ENCODE assay signal across 9 mouse cellular contexts in the genomic region with DNA sequence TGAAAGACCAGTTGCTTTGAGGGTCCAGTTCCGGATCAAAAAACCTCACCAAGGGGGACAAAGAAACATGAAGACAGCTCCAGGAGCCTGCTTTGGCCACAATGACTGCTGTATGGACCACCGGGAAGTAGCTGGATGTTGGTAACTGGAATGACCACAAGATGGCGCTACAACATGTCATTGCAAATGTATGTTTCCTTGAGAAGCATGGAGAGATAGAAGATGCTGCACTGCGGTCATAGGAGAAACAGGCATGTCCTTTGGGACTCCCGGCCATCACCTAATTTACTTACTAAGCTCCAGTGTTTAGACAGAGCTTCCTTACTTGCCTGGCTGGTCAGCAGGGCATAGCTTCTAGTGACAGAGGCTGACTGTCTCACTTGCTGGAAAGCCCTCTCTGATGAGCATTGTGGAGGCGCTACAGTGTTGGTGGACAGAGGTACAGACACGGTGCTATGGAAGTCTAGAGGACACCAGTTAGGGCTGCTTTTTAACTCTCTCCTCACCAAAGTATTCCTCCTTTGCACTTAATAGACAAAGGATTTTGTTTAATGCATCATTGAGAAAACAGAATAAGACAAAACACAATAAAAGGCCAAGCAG.
DNase-seq lines count a peak whose midpoint lies in the region; ATAC-seq lines count a peak whose summit lies in the region.
"Had no signal": no experiment of that assay in that cellular context is flagged by ENCODE, and none has a peak within 500 bp of the region (broad histone marks: within the 10 kb centered on the region; RNA-seq: fewer than 3 reads in every experiment).

No protein-coding gene starts in this region.

- no peaks in the 10 kb centered on the region for H3K27me3 ChIP-seq in kidney, embryonic 15.5 days
- no peaks in the 10 kb centered on the region for H3K27me3 ChIP-seq in liver, embryonic 13.5 days
- H3K27me3 ChIP-seq in neural tube, embryonic 14.5 days (ENCODE audit: control insufficient read depth, insufficient read depth, low read length): no peaks in the 10 kb centered on the region
- H3K27me3 ChIP-seq: embryonic facial prominence, embryonic 12.5 days had no signal

- WGBS in kidney, embryonic 15.5 days: 16% methylated on average over 7 of the region's 7 CpGs
- 22% methylated on average over 7 of the region's 7 CpGs for WGBS in liver, embryonic 13.5 days (ENCODE audit: insufficient replicate concordance)
- 14% methylated on average over 7 of the region's 7 CpGs for WGBS in neural tube, embryonic 14.5 days

- no peak overlapping the region for H3K27ac ChIP-seq in kidney, embryonic 15.5 days
- no peak overlapping the region for H3K27ac ChIP-seq in liver, embryonic 13.5 days
- H3K27ac ChIP-seq in neural tube, embryonic 14.5 days (ENCODE audit: low read depth, low read length): no peak overlapping the region
- H3K27ac ChIP-seq: embryonic facial prominence, embryonic 12.5 days had no signal

- H3K4me3 ChIP-seq in kidney, embryonic 15.5 days (replicated peaks): no peak overlapping the region
- no peak overlapping the region for H3K4me3 ChIP-seq in liver, embryonic 13.5 days (replicated peaks)
- H3K4me3 ChIP-seq in neural tube, embryonic 14.5 days (ENCODE audit: low read depth, low read length): no peak overlapping the region
- H3K4me3 ChIP-seq: embryonic facial prominence, embryonic 12.5 days had no signal

- H3K4me2 ChIP-seq in kidney, embryonic 15.5 days: no peak overlapping the region
- H3K4me2 ChIP-seq in liver, embryonic 13.5 days: no peak overlapping the region
- H3K4me2 ChIP-seq in neural tube, embryonic 14.5 days (ENCODE audit: low read depth, low read length): no peak overlapping the region
- H3K4me2 ChIP-seq: embryonic facial prominence, embryonic 12.5 days had no signal

- no peaks in the 10 kb centered on the region for H3K4me1 ChIP-seq in kidney, embryonic 15.5 days
- H3K4me1 ChIP-seq in liver, embryonic 13.5 days (replicated peaks): no peaks in the 10 kb centered on the region
- no peaks in the 10 kb centered on the region for H3K4me1 ChIP-seq in neural tube, embryonic 14.5 days (ENCODE audit: control insufficient read depth, insufficient read depth, low read length)
- H3K4me1 ChIP-seq: embryonic facial prominence, embryonic 12.5 days had no signal

- peak; percentile 77 for ATAC-seq in granulocyte monocyte progenitor cell, adult 5-6 weeks (replicated peaks; ENCODE audit: poor library complexity, severe bottlenecking)
- ATAC-seq in kidney, embryonic 15.5 days (replicated peaks; ENCODE audit: low FRiP score): peak; percentile 52; the same call in 1 of the 2 replicates
- ATAC-seq in liver, embryonic 13.5 days (ENCODE audit: low read depth): no peak
- peak; percentile 80 for ATAC-seq in neural tube, embryonic 14.5 days (ENCODE audit: low read depth)

- DNase-seq in 416B (ENCODE audit: low read depth): peak; percentile 40
- peak; percentile 54 for DNase-seq in adrenal gland, adult 2 months
- peak; percentile 88 for DNase-seq in embryo, embryonic 11 days
- DNase-seq in liver, embryonic 13.5 days: peak; percentile 23
- DNase-seq in thymus, adult 18-20 months: peak; percentile 7 to 22

- H3K9ac ChIP-seq in kidney, embryonic 15.5 days: no peak overlapping the region
- no peak overlapping the region for H3K9ac ChIP-seq in liver, embryonic 13.5 days
- no peak overlapping the region for H3K9ac ChIP-seq in neural tube, embryonic 14.5 days (replicated peaks; ENCODE audit: low read depth, low read length)
- H3K9ac ChIP-seq: embryonic facial prominence, embryonic 12.5 days had no signal

- no peaks in the 10 kb centered on the region for H3K36me3 ChIP-seq in kidney, embryonic 15.5 days
- no peaks in the 10 kb centered on the region for H3K36me3 ChIP-seq in liver, embryonic 13.5 days
- no peaks in the 10 kb centered on the region for H3K36me3 ChIP-seq in neural tube, embryonic 14.5 days (ENCODE audit: control insufficient read depth, insufficient read depth, low read length)
- H3K36me3 ChIP-seq: embryonic facial prominence, embryonic 12.5 days had no signal

- no peaks in the 10 kb centered on the region for H3K9me3 ChIP-seq in kidney, embryonic 15.5 days (replicated peaks)
- H3K9me3 ChIP-seq in liver, embryonic 13.5 days (replicated peaks): no peaks in the 10 kb centered on the region
- H3K9me3 ChIP-seq in neural tube, embryonic 14.5 days (ENCODE audit: control insufficient read depth, low read length): no peaks in the 10 kb centered on the region
- H3K9me3 ChIP-seq: embryonic facial prominence, embryonic 12.5 days had no signal

Comparison
In these comparisons a context has a peak if more than half of its experiments do, and no peak if none do; other contexts are left out.
1. DNase-seq: peak in every context shown above with its lines; median percentile 88 in embryo, embryonic 11 days; 54 in adrenal gland, adult 2 months; 40 in 416B; 23 in liver, embryonic 13.5 days; 14 in thymus, adult 18-20 months.